Comparison of ENCODE assay signal across 8 mouse cellular contexts in genomic region chr11:104461551-104461950, GRCm38 (mm10). TPM values are rescaled to one million over a fixed set of nuclear protein-coding genes. Genes with fewer than 3 reads are reported as not detected.
A peak's percentile ranks its signal among the peaks of the same experiment; 100 is the strongest.
DNase-seq lines count a peak whose midpoint lies in the region; ATAC-seq and TF ChIP-seq lines count a peak whose summit lies in the region.

No protein-coding gene starts in this region.

- no peak overlapping the region for H3K9ac ChIP-seq in lung, postnatal 0 days (replicated peaks; ENCODE audit: low read depth)

- H3K4me3 ChIP-seq in lung, postnatal 0 days (ENCODE audit: low read depth, low read length), result no peak overlapping the region

- no peak overlapping the region for H3K4me2 ChIP-seq in lung, postnatal 0 days (replicated peaks; ENCODE audit: low read depth, low read length)

- H3K4me1 ChIP-seq in lung, postnatal 0 days (ENCODE audit: insufficient read depth, low read depth, low read length), result no peaks in the 10 kb centered on the region

- no peaks in the 10 kb centered on the region for H3K9me3 ChIP-seq in lung, postnatal 0 days (ENCODE audit: low read length)

- H3K36me3 ChIP-seq in lung, postnatal 0 days (ENCODE audit: insufficient read depth, low read length), result no peaks in the 10 kb centered on the region

- peak; percentile 64 to 85 for DNase-seq in heart, adult 18-20 months
- no peak for DNase-seq in heart, postnatal 25 days (ENCODE audit: low spot score)
- peak; percentile 78 for DNase-seq in thymus, postnatal 0 days (ENCODE audit: low spot score)
- no peak for DNase-seq in thymus, adult 18-20 months
- DNase-seq in cerebellum, adult 8-10 months, result peak; percentile 71
- peak; percentile 91 for DNase-seq in induced T-regulatory cell, adult 2 months (ENCODE audit: low read depth)
- DNase-seq in lung, postnatal 0 days (ENCODE audit: low spot score), result peak; percentile 86
- DNase-seq in thymus, postnatal 25 days, result peak; percentile 40

- no peak for ATAC-seq in lung, postnatal 0 days

- TF ChIP-seq EP300 in lung, postnatal 0 days (IDR thresholded peaks at IDR 0.05), result no peak

- no peaks in the 10 kb centered on the region for H3K27me3 ChIP-seq in lung, postnatal 0 days (replicated peaks; ENCODE audit: insufficient read depth, low read length)

- H3K27ac ChIP-seq in lung, postnatal 0 days (ENCODE audit: low read length), result no peak overlapping the region

- intact Hi-C loops in heart, postnatal 25 days (cut with DNase I), result loop anchor here (1.0 to 2.0 kb wide), 2 partner anchors 115 to 146 kb away; no protein-coding TSS in a partner anchor

- TF ChIP-seq CTCF in lung, postnatal 0 days (IDR thresholded peaks at IDR 0.05), result peak; percentile 82

RNA-seq across cellular contexts. Expression of gene Kansl1, which starts 7.1 kb away (rescaled TPM):
- total RNA-seq in heart, adult 18-20 months (2021), result 10 to 100 TPM; 26.7 to 31.1 TPM
- total RNA-seq in heart, postnatal 25 days (2021), result 10 to 100 TPM; 26.3 to 28.1 TPM
- 17.5 and 18.3 TPM in 2 replicates for polyA plus RNA-seq in thymus, postnatal 0 days (2015; fragmentation: Nextera tagmentation; extraction: Ambion mirVana)
- polyA plus RNA-seq in lung, postnatal 0 days (2015; fragmentation: Nextera tagmentation; extraction: Ambion mirVana), result 11.0 and 12.8 TPM in 2 replicates

Comparison
In these comparisons a context has a peak if more than half of its experiments do, and no peak if none do; other contexts are left out.
1. DNase-seq: peak in heart, adult 18-20 months (2 of 2), thymus, postnatal 0 days (single experiment), cerebellum, adult 8-10 months (single experiment), induced T-regulatory cell, adult 2 months (single experiment), lung, postnatal 0 days (single experiment) and thymus, postnatal 25 days (single experiment); none in heart, postnatal 25 days (single experiment) and thymus, adult 18-20 months (0 of 2).